Comparison of ENCODE assay signal across 15 mouse cellular contexts in the genomic region with DNA sequence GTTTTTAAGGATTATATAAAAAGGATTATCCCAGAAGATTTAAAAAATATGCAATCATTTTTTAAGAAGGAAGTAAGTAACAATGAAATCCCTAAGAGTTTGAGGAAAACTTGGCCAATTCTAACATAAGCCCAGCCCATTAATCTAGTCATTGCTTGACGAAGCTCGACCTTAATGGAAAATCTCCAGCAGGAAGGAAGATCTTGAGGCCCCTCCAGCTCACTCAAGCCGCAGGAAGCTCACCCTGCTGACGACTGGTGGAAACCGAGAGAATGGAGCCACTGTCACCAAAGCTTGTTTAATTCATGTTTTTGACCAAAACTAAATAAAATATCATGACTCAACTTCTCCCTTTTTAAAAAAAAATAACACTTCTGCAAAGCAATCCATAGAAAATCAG.
"Had no signal": no experiment of that assay in that cellular context is flagged by ENCODE, and none has a peak within 500 bp of the region (broad histone marks: within the 10 kb centered on the region; RNA-seq: fewer than 3 reads in every experiment).

No protein-coding gene starts in this region.

- DNase-seq: left cerebral cortex, postnatal 4 days; liver, postnatal 0 days; lung, postnatal 10 days; lung, postnatal 36 days; midbrain, embryonic 14.5 days; thymus, adult 18-20 months; thymus, postnatal 36 days had no signal

- H3K27ac ChIP-seq: hindbrain, postnatal 0 days; limb, embryonic 12.5 days; limb, embryonic 15.5 days; liver, embryonic 14.5 days had no signal

- H3K27me3 ChIP-seq: limb, embryonic 12.5 days; limb, embryonic 15.5 days; lung, embryonic 15.5 days had no signal

- H3K4me3 ChIP-seq: limb, embryonic 12.5 days; limb, embryonic 15.5 days; lung, embryonic 15.5 days had no signal

- ATAC-seq: hindbrain, postnatal 0 days; inflammation-experienced regulatory T-cells, adult 6 months; liver, postnatal 0 days had no signal

- H3K9ac ChIP-seq: limb, embryonic 12.5 days; limb, embryonic 15.5 days; liver, embryonic 14.5 days; liver, postnatal 0 days; lung, embryonic 15.5 days had no signal

- H3K9me3 ChIP-seq: limb, embryonic 15.5 days; lung, embryonic 15.5 days had no signal

- H3K4me2 ChIP-seq: limb, embryonic 12.5 days; limb, embryonic 15.5 days; liver, embryonic 11.5 days; lung, embryonic 15.5 days; midbrain, embryonic 11.5 days had no signal
